Mouse (Mus musculus) CD4-positive, CD25-positive, alpha-beta regulatory T cell, adult 9 weeks (primary cell): ENCODE data around the gene Hus1. TPM values are rescaled to one million over a fixed set of nuclear protein-coding genes. Genes with fewer than 3 reads are reported as not detected.

ENCODE experiments used
- polyA plus RNA-seq: library from polyadenylated mRNA; unstranded; fragments of 100-300 nt; shearing (Covaris generic); gene quantifications from one replicate; pipeline ENCODE4 v1.2.1, GENCODE M21; 2017

The Hus1 gene
- 13.7 TPM for polyA plus RNA-seq

GRCm38 (mm10) chr11:9010853-9011339, at the start of gene Hus1:
Hus1 (minus strand) TSS chr11:9011191.

DNA sequence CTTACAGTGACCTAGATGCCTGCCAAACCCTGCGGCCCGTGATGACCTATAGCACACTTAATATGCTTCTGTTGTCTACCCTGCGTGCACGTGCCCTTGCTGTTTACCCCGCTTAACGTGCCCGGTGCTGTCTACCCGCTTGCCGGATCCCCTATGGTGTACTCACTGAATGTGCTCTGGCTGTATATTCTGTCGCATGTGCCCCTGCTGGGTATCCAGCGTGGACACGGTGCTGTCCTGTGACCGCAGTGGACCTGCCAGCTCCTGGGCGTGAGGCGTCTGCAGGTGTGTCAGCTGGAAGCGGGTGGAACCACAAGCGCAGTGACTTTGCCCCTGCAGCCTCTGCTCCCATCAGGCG, 37.7 kb upstream of the Hus1 start, which contains the start of gene Sun3:
Gene Sun3 (minus strand): TSS at position 289 of the 358 bp plus-strand sequence.

DNA sequence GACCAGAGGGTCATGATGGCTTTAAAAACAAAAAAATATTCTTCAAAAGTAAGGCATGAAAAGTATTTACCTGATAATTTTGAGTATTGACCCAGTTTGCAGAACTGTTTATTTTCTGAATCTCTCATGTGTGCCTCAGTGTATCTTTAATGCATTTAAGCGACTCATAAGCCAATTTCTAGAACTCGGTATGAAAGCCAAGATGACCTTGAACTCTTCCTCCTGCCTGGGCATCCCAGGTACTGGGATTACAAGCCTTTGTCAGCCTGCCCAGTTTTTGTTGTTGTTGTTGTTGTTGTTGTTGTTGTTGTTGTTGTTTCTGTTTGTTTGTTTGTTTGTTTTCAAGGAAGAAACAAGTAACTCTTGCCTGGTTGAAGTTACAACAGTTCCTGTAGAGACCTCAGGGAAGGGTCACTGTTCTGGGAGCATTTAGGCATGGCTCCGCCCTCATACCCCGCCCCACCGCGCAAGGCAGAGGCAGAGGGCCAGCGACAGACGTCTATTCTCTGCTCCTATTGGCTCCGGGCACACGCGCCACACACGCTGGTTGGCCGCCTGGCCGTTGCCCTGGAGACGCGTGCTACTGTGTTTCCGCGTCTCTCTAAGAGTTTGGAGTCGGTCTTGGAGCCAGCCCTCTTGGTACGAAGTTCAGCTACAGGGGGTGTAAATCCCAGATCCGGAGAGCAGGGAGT, 37.2 kb upstream of the Hus1 start, which contains the start of gene Gm11992:
Gene Gm11992 (plus strand): TSS at position 584 of the 692 bp plus-strand sequence.

DNA sequence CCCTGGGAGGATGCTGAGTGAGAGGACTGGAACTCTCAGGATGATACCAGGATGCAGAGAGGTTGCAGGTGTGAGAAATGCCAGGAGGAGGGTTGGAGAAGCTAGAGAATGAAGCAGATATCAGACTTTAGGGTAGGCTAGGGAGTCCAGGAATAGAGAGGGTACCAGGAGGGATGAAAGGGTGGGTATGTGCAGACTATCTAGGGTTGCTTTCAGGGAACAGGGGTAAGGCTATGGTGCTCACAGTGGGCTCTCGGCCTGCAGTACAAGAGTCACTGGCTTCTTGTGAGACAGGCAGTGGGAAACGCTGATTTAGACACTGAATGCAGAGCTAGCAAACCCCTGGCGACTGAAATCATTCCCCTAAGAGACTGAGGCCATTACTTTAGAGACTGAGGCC, 37.8 kb downstream of the Hus1 start, which contains the start of gene Pkd1l1:
Gene Pkd1l1 (minus strand): TSS at position 101 of the 400 bp plus-strand sequence.

Other genes starting within 250 kb of the Hus1 start
- not detected for gene Pkd1l1, start 37.9 kb downstream of the Hus1 start, polyA plus RNA-seq
- not detected for gene Gm11992, start 37.4 kb upstream of the Hus1 start, polyA plus RNA-seq
- gene Sun3, start 37.8 kb upstream of the Hus1 start, polyA plus RNA-seq: not detected
- not detected for gene Upp1, start 106.9 kb upstream of the Hus1 start, polyA plus RNA-seq
- not detected for gene Abca13, start 180.8 kb upstream of the Hus1 start, polyA plus RNA-seq